Mouse (Mus musculus): ENCODE measurements around the gene Olfr808. TPM values are rescaled to one million over a fixed set of nuclear protein-coding genes. Genes with fewer than 3 reads are reported as not detected.

Gene Olfr808
- not detected in 2 replicates for polyA plus RNA-seq (2015; fragmentation: Nextera tagmentation; extraction: Ambion mirVana)

- DNase-seq (ENCODE audit: low spot score) = no peak
Measured at GRCm38 (mm10) chr10:129765182-129765581, at the start of gene Olfr808. Gene Olfr808, plus strand, starts transcription at chr10:129765482.

- DNase-seq (ENCODE audit: low spot score) = no peak
Measured at GRCm38 (mm10) chr10:129729275-129729674, 36.0 kb upstream of the Olfr808 start, which contains the start of gene Olfr805. Gene Olfr805, minus strand, starts transcription at chr10:129729375.

GRCm38 (mm10) chr10:129741821-129742220 lies 23.5 kb upstream of the Olfr808 start, which contains the start of gene Olfr806:
Gene Olfr806, minus strand, starts transcription at chr10:129741921.
- no peak for DNase-seq (ENCODE audit: low spot score)

GRCm38 (mm10) chr10:129757693-129758092 lies 7.6 kb upstream of the Olfr808 start, which contains the start of gene Olfr807:
Gene Olfr807, minus strand, starts transcription at chr10:129757793.
- no peak for DNase-seq (ENCODE audit: low spot score)

- DNase-seq (ENCODE audit: low spot score) = no peak
Measured at GRCm38 (mm10) chr10:129774338-129774737, 9.1 kb downstream of the Olfr808 start, which contains the start of gene Olfr809. Gene Olfr809, plus strand, starts transcription at chr10:129774638.

GRCm38 (mm10) chr10:129778123-129778522 lies 12.8 kb downstream of the Olfr808 start:
- DNase-seq (ENCODE audit: low spot score) = no peak

GRCm38 (mm10) chr10:129794817-129795216 lies 29.5 kb downstream of the Olfr808 start, which contains the start of gene Olfr810:
Gene Olfr810, minus strand, starts transcription at chr10:129794917.
- no peak for DNase-seq (ENCODE audit: low spot score)

- no peak for DNase-seq (ENCODE audit: low spot score)
Measured at GRCm38 (mm10) chr10:129804296-129804695, 39.0 kb downstream of the Olfr808 start, which contains the start of gene Olfr811. Gene Olfr811, minus strand, starts transcription at chr10:129804396.

Small RNA genes within 50 kb of the gene (microRNA-seq; reads per million reads assigned to microRNA genes)
- gene Gm24485 (ENCODE audit: borderline number of aligned reads) = not detected

Other genes with a start within 250 kb of the Olfr808 start
- not detected in 2 replicates for gene Olfr791, start 243.7 kb upstream of the Olfr808 start, polyA plus RNA-seq (2015; fragmentation: Nextera tagmentation; extraction: Ambion mirVana)
- not detected in 2 replicates for gene Olfr792, start 226.3 kb upstream of the Olfr808 start, polyA plus RNA-seq (2015; fragmentation: Nextera tagmentation; extraction: Ambion mirVana)
- gene Olfr794, start 197.8 kb upstream of the Olfr808 start, polyA plus RNA-seq (2015; fragmentation: Nextera tagmentation; extraction: Ambion mirVana) = not detected in 2 replicates
- gene Olfr796, start 152.9 kb upstream of the Olfr808 start, polyA plus RNA-seq (2015; fragmentation: Nextera tagmentation; extraction: Ambion mirVana) = not detected in 2 replicates
- not detected in 2 replicates for gene Olfr798, start 137.5 kb upstream of the Olfr808 start, polyA plus RNA-seq (2015; fragmentation: Nextera tagmentation; extraction: Ambion mirVana)
- not detected in 2 replicates for gene Olfr799, start 128.0 kb upstream of the Olfr808 start, polyA plus RNA-seq (2015; fragmentation: Nextera tagmentation; extraction: Ambion mirVana)
- not detected in 2 replicates for gene Olfr800, start 107.8 kb upstream of the Olfr808 start, polyA plus RNA-seq (2015; fragmentation: Nextera tagmentation; extraction: Ambion mirVana)
- not detected in 2 replicates for gene Olfr801, start 91.6 kb upstream of the Olfr808 start, polyA plus RNA-seq (2015; fragmentation: Nextera tagmentation; extraction: Ambion mirVana)
- 0.05 and 0.09 TPM in 2 replicates for gene Olfr802, start 77.3 kb upstream of the Olfr808 start, polyA plus RNA-seq (2015; fragmentation: Nextera tagmentation; extraction: Ambion mirVana)
- not detected in 2 replicates for gene Olfr803, start 71.2 kb upstream of the Olfr808 start, polyA plus RNA-seq (2015; fragmentation: Nextera tagmentation; extraction: Ambion mirVana)
- gene Olfr804, start 62.3 kb upstream of the Olfr808 start, polyA plus RNA-seq (2015; fragmentation: Nextera tagmentation; extraction: Ambion mirVana) = not detected in 2 replicates
- gene Olfr805, start 36.1 kb upstream of the Olfr808 start, polyA plus RNA-seq (2015; fragmentation: Nextera tagmentation; extraction: Ambion mirVana) = not detected in 2 replicates
- not detected in 2 replicates for gene Olfr806, start 23.6 kb upstream of the Olfr808 start, polyA plus RNA-seq (2015; fragmentation: Nextera tagmentation; extraction: Ambion mirVana)
- not detected in 2 replicates for gene Olfr807, start 7.7 kb upstream of the Olfr808 start, polyA plus RNA-seq (2015; fragmentation: Nextera tagmentation; extraction: Ambion mirVana)
- not detected in 2 replicates for gene Olfr809, start 9.2 kb downstream of the Olfr808 start, polyA plus RNA-seq (2015; fragmentation: Nextera tagmentation; extraction: Ambion mirVana)
- not detected in 2 replicates for gene Olfr810, start 29.4 kb downstream of the Olfr808 start, polyA plus RNA-seq (2015; fragmentation: Nextera tagmentation; extraction: Ambion mirVana)
- not detected in 2 replicates for gene Olfr811, start 38.9 kb downstream of the Olfr808 start, polyA plus RNA-seq (2015; fragmentation: Nextera tagmentation; extraction: Ambion mirVana)
- gene Olfr812, start 80.6 kb downstream of the Olfr808 start, polyA plus RNA-seq (2015; fragmentation: Nextera tagmentation; extraction: Ambion mirVana) = not detected in 2 replicates
- gene Olfr813, start 89.9 kb downstream of the Olfr808 start, polyA plus RNA-seq (2015; fragmentation: Nextera tagmentation; extraction: Ambion mirVana) = not detected in 2 replicates
- not detected in 2 replicates for gene Olfr814, start 114.4 kb downstream of the Olfr808 start, polyA plus RNA-seq (2015; fragmentation: Nextera tagmentation; extraction: Ambion mirVana)
- not detected in 2 replicates for gene Olfr815, start 140.4 kb downstream of the Olfr808 start, polyA plus RNA-seq (2015; fragmentation: Nextera tagmentation; extraction: Ambion mirVana)
- not detected in 2 replicates for gene Olfr816, start 150.1 kb downstream of the Olfr808 start, polyA plus RNA-seq (2015; fragmentation: Nextera tagmentation; extraction: Ambion mirVana)
- not detected in 2 replicates for gene Olfr818, start 183.6 kb downstream of the Olfr808 start, polyA plus RNA-seq (2015; fragmentation: Nextera tagmentation; extraction: Ambion mirVana)
- not detected in 2 replicates for gene Olfr819, start 201.8 kb downstream of the Olfr808 start, polyA plus RNA-seq (2015; fragmentation: Nextera tagmentation; extraction: Ambion mirVana)
- not detected in 2 replicates for gene Olfr247, start 210.7 kb downstream of the Olfr808 start, polyA plus RNA-seq (2015; fragmentation: Nextera tagmentation; extraction: Ambion mirVana)
- gene Gm10310, start 219.6 kb downstream of the Olfr808 start, polyA plus RNA-seq (2015; fragmentation: Nextera tagmentation; extraction: Ambion mirVana) = not detected in 2 replicates
- not detected in 2 replicates for gene Olfr820, start 247.1 kb downstream of the Olfr808 start, polyA plus RNA-seq (2015; fragmentation: Nextera tagmentation; extraction: Ambion mirVana)